Mouse (Mus musculus): ENCODE data around the gene B230217C12Rik. TPM values are rescaled to one million over a fixed set of nuclear protein-coding genes. Genes with fewer than 3 reads are reported as not detected.

The B230217C12Rik gene
- polyA plus RNA-seq, 1 experiment from 2014 or later: 8.3 TPM

GRCm38 (mm10) chr11:97812491-97812921 lies 28.1 kb upstream of the B230217C12Rik start:
- H3K9me3 ChIP-seq (ENCODE audit: control insufficient read depth, low read depth, low read length): no peaks in the 10 kb centered on the region
- no peak for ATAC-seq (ENCODE audit: insufficient number of reproducible peaks, insufficient read depth, low FRiP score, low read depth)
- no peak overlapping the region for H3K4me3 ChIP-seq (ENCODE audit: low read depth, low read length)
- H3K27ac ChIP-seq (ENCODE audit: low read length): peak overlapping the region; percentile 27; the same call in 1 of the 2 replicates
- WGBS: 35% methylated on average over 3 of the region's 3 CpGs
- H3K4me2 ChIP-seq (replicated peaks; ENCODE audit: low read depth, low read length): no peak overlapping the region
- H3K27me3 ChIP-seq (ENCODE audit: control insufficient read depth, insufficient read depth, low read length): no peaks in the 10 kb centered on the region
- H3K4me1 ChIP-seq (ENCODE audit: control insufficient read depth, insufficient read depth, low read length): peaks cover 76% of the 10 kb centered on the region
- peaks cover 41% of the 10 kb centered on the region for H3K36me3 ChIP-seq (ENCODE audit: control insufficient read depth, insufficient read depth, low read length)
- no peak overlapping the region for H3K9ac ChIP-seq (replicated peaks; ENCODE audit: low read depth, low read length)

- ATAC-seq (ENCODE audit: insufficient number of reproducible peaks, insufficient read depth, low FRiP score, low read depth): no peak
- H3K27ac ChIP-seq (ENCODE audit: low read length): no peak overlapping the region; the same call in 1 of the 2 replicates
- H3K9me3 ChIP-seq (ENCODE audit: control insufficient read depth, low read depth, low read length): no peaks in the 10 kb centered on the region
- no peak overlapping the region for H3K4me3 ChIP-seq (ENCODE audit: low read depth, low read length)
- peaks cover 76% of the 10 kb centered on the region for H3K4me1 ChIP-seq (ENCODE audit: control insufficient read depth, insufficient read depth, low read length)
- WGBS: 36% methylated on average over 7 of the region's 7 CpGs
- H3K27me3 ChIP-seq (ENCODE audit: control insufficient read depth, insufficient read depth, low read length): no peaks in the 10 kb centered on the region
- peaks cover 43% of the 10 kb centered on the region for H3K36me3 ChIP-seq (ENCODE audit: control insufficient read depth, insufficient read depth, low read length)
- H3K9ac ChIP-seq (replicated peaks; ENCODE audit: low read depth, low read length): no peak overlapping the region
- H3K4me2 ChIP-seq (replicated peaks; ENCODE audit: low read depth, low read length): no peak overlapping the region
These were observed 27.5 kb upstream of the B230217C12Rik start for GRCm38 (mm10) chr11:97813085-97813484.

GRCm38 (mm10) chr11:97813746-97814515 lies 26.6 kb upstream of the B230217C12Rik start:
- WGBS: 72% methylated on average over 17 of the region's 17 CpGs
- peak overlapping the region; percentile 11; the same call in 1 of the 2 replicates for H3K27ac ChIP-seq (ENCODE audit: low read length)
- ATAC-seq (ENCODE audit: insufficient number of reproducible peaks, insufficient read depth, low FRiP score, low read depth): no peak

DNA sequence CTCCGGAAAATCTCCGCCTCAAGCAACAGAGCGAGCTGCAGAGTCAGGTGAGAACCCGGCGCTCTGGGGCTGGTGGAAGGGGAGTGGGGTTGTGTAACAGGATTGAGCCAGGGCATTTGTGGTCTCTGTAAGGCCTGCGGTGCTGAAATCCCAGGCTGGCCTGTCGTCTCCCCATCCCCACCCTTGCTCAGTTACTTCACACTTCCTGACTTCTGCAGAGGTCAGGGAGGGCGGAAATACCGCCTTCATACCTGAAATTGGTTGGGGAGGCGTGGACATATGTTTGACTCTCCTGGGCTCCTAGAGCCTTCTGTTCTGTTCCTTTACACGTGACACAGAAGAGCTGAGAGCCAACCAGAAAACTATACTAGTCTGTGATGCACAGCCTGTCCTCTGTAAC lies 24.8 kb upstream of the B230217C12Rik start:
- H3K9me3 ChIP-seq (ENCODE audit: control insufficient read depth, low read depth, low read length): no peaks in the 10 kb centered on the region
- 68% methylated on average over 11 of the region's 11 CpGs for WGBS
- no peak overlapping the region for H3K9ac ChIP-seq (replicated peaks; ENCODE audit: low read depth, low read length)
- no peak for ATAC-seq (ENCODE audit: insufficient number of reproducible peaks, insufficient read depth, low FRiP score, low read depth)
- no peak overlapping the region; the same call in 1 of the 2 replicates for H3K27ac ChIP-seq (ENCODE audit: low read length)
- H3K4me2 ChIP-seq (replicated peaks; ENCODE audit: low read depth, low read length): no peak overlapping the region
- H3K27me3 ChIP-seq (ENCODE audit: control insufficient read depth, insufficient read depth, low read length): no peaks in the 10 kb centered on the region
- peak overlapping the region; percentile 7; the same call in 1 of the 2 replicates for H3K4me3 ChIP-seq (ENCODE audit: low read depth, low read length)
- H3K4me1 ChIP-seq (ENCODE audit: control insufficient read depth, insufficient read depth, low read length): peaks cover 60% of the 10 kb centered on the region
- H3K36me3 ChIP-seq (ENCODE audit: control insufficient read depth, insufficient read depth, low read length): peaks cover 40% of the 10 kb centered on the region

More at GRCm38 (mm10) chr11:97813746-97814515, 26.6 kb upstream of the B230217C12Rik start:
- Histone ChIP-seq H3K9me3 (ENCODE audit: control insufficient read depth, low read depth, low read length) (no peaks in the 10 kb centered on the region), H3K36me3 (ENCODE audit: control insufficient read depth, insufficient read depth, low read length) (peaks cover 37% of the 10 kb centered on the region), H3K9ac (replicated peaks; ENCODE audit: low read depth, low read length) (no peak overlapping the region), H3K4me2 (replicated peaks; ENCODE audit: low read depth, low read length) (no peak overlapping the region), H3K27me3 (ENCODE audit: control insufficient read depth, insufficient read depth, low read length) (no peaks in the 10 kb centered on the region), H3K4me3 (ENCODE audit: low read depth, low read length) (no peak overlapping the region), H3K4me1 (ENCODE audit: control insufficient read depth, insufficient read depth, low read length) (peaks cover 75% of the 10 kb centered on the region)

DNA sequence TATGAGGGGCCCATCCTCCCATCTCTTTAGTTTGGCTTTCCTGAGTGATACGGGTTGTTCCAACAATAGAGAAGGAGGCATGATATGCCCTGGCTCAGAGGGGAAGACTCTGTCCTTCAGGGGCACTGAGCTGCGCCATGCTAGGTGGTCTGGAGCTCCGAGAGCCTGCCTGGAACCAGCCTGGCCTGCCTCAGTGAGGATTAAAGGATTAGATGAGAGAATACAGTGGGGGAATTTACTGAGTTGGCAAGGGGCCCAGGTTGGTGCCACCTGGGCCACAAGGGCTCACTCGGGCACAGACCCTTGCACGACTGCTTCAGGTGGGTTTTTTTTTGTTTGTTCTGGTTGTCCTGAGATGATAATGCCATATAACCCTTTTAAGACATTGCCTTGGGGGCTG lies 24.4 kb upstream of the B230217C12Rik start:
- Histone ChIP-seq H3K36me3 (ENCODE audit: control insufficient read depth, insufficient read depth, low read length) (peaks cover 40% of the 10 kb centered on the region), H3K9ac (replicated peaks; ENCODE audit: low read depth, low read length) (no peak overlapping the region), H3K4me2 (replicated peaks; ENCODE audit: low read depth, low read length) (no peak overlapping the region), H3K4me1 (ENCODE audit: control insufficient read depth, insufficient read depth, low read length) (peaks cover 58% of the 10 kb centered on the region), H3K4me3 (ENCODE audit: low read depth, low read length) (peak overlapping the region; percentile 7; the same call in 1 of the 2 replicates), H3K27me3 (ENCODE audit: control insufficient read depth, insufficient read depth, low read length) (no peaks in the 10 kb centered on the region), H3K9me3 (ENCODE audit: control insufficient read depth, low read depth, low read length) (no peaks in the 10 kb centered on the region), H3K27ac (ENCODE audit: low read length) (no peak overlapping the region; the same call in 1 of the 2 replicates)
- 49% methylated on average over 5 of the region's 5 CpGs for WGBS
- no peak for ATAC-seq (ENCODE audit: insufficient number of reproducible peaks, insufficient read depth, low FRiP score, low read depth)

DNA sequence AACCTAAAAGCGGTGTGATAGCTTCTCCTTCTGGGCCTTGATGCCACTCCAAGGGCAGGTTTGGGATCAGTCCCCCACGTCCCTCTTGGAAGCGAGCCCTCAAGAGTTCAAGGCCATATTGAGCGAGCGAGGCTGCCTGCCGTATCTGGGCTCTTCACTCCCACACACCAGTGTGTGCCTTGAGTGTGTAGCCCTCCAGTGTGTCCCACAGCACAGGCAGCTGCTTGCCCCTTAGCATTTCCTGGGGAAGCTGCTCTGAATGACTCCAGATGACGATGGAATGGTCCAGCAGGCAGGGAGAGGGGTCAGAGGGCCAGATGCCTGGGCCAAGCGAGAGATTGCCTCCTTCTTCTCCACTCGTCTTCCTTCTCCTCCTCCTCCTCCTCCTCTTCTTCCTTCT lies 23.7 kb upstream of the B230217C12Rik start:
- peaks cover 51% of the 10 kb centered on the region for H3K4me1 ChIP-seq (ENCODE audit: control insufficient read depth, insufficient read depth, low read length)

DNA sequence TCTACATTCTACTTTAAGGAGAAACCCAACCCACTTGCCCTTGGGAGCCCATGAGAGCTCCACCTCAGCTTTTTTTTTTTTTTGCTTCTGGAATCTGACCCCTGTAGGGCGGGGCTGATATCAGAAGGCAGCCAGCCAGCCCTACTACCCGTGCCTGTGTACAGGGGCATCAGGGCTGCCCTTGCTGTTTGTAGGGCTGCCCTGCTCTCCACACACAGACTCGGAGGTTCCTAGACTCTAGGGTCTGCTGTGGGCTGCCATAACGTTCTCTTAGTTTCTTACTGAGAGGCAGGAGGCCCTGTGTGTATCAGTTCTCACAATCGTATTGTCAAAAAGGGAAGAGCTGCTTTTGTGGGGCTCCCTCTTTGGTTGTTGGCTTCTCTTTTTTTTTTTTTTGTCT lies 23.2 kb upstream of the B230217C12Rik start:
- peaks cover 42% of the 10 kb centered on the region for H3K36me3 ChIP-seq (ENCODE audit: control insufficient read depth, insufficient read depth, low read length)
- 33% methylated on average over 5 of the region's 5 CpGs for WGBS
- peaks cover 46% of the 10 kb centered on the region for H3K4me1 ChIP-seq (ENCODE audit: control insufficient read depth, insufficient read depth, low read length)
- ATAC-seq (ENCODE audit: insufficient number of reproducible peaks, insufficient read depth, low FRiP score, low read depth): peak; percentile 31; the same call in 1 of the 2 replicates
- H3K27me3 ChIP-seq (ENCODE audit: control insufficient read depth, insufficient read depth, low read length): no peaks in the 10 kb centered on the region
- no peaks in the 10 kb centered on the region for H3K9me3 ChIP-seq (ENCODE audit: control insufficient read depth, low read depth, low read length)
- H3K4me3 ChIP-seq (ENCODE audit: low read depth, low read length): no peak overlapping the region
- peak overlapping the region; percentile 41; the same call in 1 of the 2 replicates for H3K27ac ChIP-seq (ENCODE audit: low read length)
- 0 out of 2 replicates have a peak overlapping the region, but pooled peaks have one; percentile 4 for H3K4me2 ChIP-seq (replicated peaks; ENCODE audit: low read depth, low read length)
- no peak overlapping the region for H3K9ac ChIP-seq (replicated peaks; ENCODE audit: low read depth, low read length)

More for the DNA sequence above, 23.7 kb upstream of the B230217C12Rik start:
- Histone ChIP-seq H3K9ac (replicated peaks; ENCODE audit: low read depth, low read length) (no peak overlapping the region), H3K36me3 (ENCODE audit: control insufficient read depth, insufficient read depth, low read length) (peaks cover 40% of the 10 kb centered on the region), H3K4me2 (replicated peaks; ENCODE audit: low read depth, low read length) (0 out of 2 replicates have a peak overlapping the region, but pooled peaks have one; percentile 4), H3K9me3 (ENCODE audit: control insufficient read depth, low read depth, low read length) (no peaks in the 10 kb centered on the region), H3K4me3 (ENCODE audit: low read depth, low read length) (no peak overlapping the region), H3K27ac (ENCODE audit: low read length) (peak overlapping the region; percentile 41; the same call in 1 of the 2 replicates), H3K27me3 (ENCODE audit: control insufficient read depth, insufficient read depth, low read length) (no peaks in the 10 kb centered on the region)
- ATAC-seq (ENCODE audit: insufficient number of reproducible peaks, insufficient read depth, low FRiP score, low read depth): no peak
- 58% methylated on average over 9 of the region's 9 CpGs for WGBS

DNA sequence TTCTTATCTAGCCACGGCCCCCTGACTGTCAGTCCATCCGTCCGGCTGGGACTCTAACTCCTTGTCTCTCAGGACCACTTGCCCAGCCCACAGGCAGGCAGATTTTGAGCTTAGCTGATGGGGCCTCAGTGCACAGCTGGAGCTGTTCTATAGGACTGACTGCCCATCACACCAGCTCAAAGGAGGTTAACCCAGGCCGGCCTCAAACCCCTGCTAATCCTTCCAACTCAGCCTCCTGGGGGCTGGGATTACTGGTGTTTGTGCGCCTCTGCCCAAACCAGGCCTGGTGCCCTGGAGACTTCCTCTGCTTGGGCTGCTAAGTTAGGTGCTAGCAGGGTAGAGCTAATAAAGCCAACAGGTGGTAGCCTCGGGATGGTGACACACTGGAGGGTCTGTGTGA lies 22.6 kb upstream of the B230217C12Rik start:
- Histone ChIP-seq H3K9me3 (ENCODE audit: control insufficient read depth, low read depth, low read length) (no peaks in the 10 kb centered on the region), H3K4me2 (replicated peaks; ENCODE audit: low read depth, low read length) (no peak overlapping the region), H3K27ac (ENCODE audit: low read length) (no peak overlapping the region), H3K9ac (replicated peaks; ENCODE audit: low read depth, low read length) (no peak overlapping the region), H3K27me3 (ENCODE audit: control insufficient read depth, insufficient read depth, low read length) (no peaks in the 10 kb centered on the region), H3K4me1 (ENCODE audit: control insufficient read depth, insufficient read depth, low read length) (peaks cover 40% of the 10 kb centered on the region), H3K4me3 (ENCODE audit: low read depth, low read length) (no peak overlapping the region), H3K36me3 (ENCODE audit: control insufficient read depth, insufficient read depth, low read length) (peaks cover 47% of the 10 kb centered on the region)
- WGBS: 30% methylated on average over 6 of the region's 6 CpGs
- ATAC-seq (ENCODE audit: insufficient number of reproducible peaks, insufficient read depth, low FRiP score, low read depth): no peak

Data from stomach, embryonic 14.5 days (tissue).